Mouse (Mus musculus): ENCODE data around the gene Slc22a22. TPM values are rescaled to one million over a fixed set of nuclear protein-coding genes. Genes with fewer than 3 reads are reported as not detected.
"Not testable (repeated sequence)": the region's sequence is repeated elsewhere in the genome, so short reads cannot be mapped to it uniquely, and the experiment has no call there.

Gene Slc22a22
- polyA plus RNA-seq, 1 experiment from 2014 or later = not detected

DNA sequence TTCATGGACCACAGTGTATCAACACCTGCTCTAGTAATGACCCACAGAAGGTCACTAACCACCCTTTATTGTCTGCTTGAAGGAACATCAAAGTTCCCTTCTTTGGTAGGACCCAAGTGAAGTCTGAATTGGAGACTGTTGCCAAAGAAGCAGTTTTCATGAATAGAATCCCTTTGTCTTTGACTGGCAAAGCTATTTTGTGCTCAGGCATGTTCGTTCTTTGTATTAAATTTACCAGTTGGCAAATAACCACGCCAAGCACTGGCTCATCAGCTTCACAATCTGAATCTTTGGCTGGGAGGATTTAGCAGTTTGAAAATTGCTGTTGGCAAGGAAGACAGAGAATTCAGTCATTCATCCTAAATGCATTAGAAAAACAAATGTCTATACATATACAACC is 160.9 kb downstream of the Slc22a22 start:
- Histone ChIP-seq H3K27me3 (ENCODE audit: control insufficient read depth, insufficient read depth, low read depth, low read length) (no peaks in the 10 kb centered on the region), H3K27ac (ENCODE audit: low read length) (no peak overlapping the region), H3K36me3 (ENCODE audit: control insufficient read depth, insufficient read depth) (no peaks in the 10 kb centered on the region), H3K4me3 (ENCODE audit: low read depth, low read length) (no peak overlapping the region), H3K4me2 (ENCODE audit: low read depth, low read length) (no peak overlapping the region), H3K9me3 (replicated peaks; ENCODE audit: control insufficient read depth, low read length) (no peaks in the 10 kb centered on the region), H3K9ac (ENCODE audit: low read depth, low read length) (no peak overlapping the region), H3K4me1 (ENCODE audit: control insufficient read depth, low read depth, low read length) (no peaks in the 10 kb centered on the region)
- WGBS (ENCODE audit: insufficient replicate concordance) = 59% methylated on average over 2 of the region's 2 CpGs
- ATAC-seq (ENCODE audit: low read depth) = no peak

DNA sequence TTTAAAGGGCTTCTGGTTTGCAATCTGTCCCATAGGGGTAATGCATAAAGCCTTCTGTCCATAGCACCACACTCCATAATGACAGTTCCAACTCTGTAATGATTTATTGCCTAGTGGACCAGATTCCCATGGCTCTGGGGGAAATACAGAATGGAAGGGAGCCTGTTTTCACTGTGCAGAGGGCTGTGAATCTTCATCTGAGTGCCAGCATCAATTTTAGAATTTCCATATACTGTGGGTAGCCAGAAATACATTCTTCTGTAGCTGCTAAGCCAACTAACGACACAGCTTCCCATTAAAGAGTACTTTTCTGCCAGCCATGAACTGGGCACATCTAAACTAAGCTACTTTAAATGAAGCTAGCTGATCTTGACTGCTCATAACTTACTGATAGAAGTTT is 174.7 kb downstream of the Slc22a22 start:
- no peak overlapping the region for H3K4me2 ChIP-seq (ENCODE audit: low read depth, low read length)
- ATAC-seq (ENCODE audit: low read depth) = no peak
- H3K4me1 ChIP-seq (ENCODE audit: control insufficient read depth, low read depth, low read length) = no peaks in the 10 kb centered on the region
- no peaks in the 10 kb centered on the region for H3K36me3 ChIP-seq (ENCODE audit: control insufficient read depth, insufficient read depth)
- no peak overlapping the region for H3K9ac ChIP-seq (ENCODE audit: low read depth, low read length)
- no peaks in the 10 kb centered on the region for H3K27me3 ChIP-seq (ENCODE audit: control insufficient read depth, insufficient read depth, low read depth, low read length)
- H3K4me3 ChIP-seq (ENCODE audit: low read depth, low read length) = no peak overlapping the region
- H3K9me3 ChIP-seq (replicated peaks; ENCODE audit: control insufficient read depth, low read length) = no peaks in the 10 kb centered on the region
- WGBS (ENCODE audit: insufficient replicate concordance) = 39% methylated on average over 1 of the region's 1 CpGs
- no peak overlapping the region for H3K27ac ChIP-seq (ENCODE audit: low read length)

DNA sequence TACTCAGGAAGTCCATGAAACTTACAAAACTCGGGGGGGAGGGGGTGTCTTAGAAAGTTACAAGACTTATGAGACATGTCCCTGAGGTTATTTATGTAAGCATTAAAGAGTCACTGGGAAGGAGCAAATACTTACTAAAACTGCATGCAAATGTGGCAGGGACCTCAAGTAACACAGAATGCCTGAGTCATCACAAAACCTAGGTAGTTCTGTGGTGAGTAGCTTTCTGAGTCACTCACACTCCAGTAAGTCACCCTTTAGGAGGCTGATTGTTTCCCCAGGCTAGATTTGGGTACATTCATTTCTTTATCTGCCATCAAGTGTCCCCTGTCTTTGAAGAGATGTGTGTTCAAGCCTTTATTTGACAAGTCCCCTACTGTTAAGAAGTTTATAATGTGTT is 198.9 kb downstream of the Slc22a22 start:
- Histone ChIP-seq H3K4me3 (ENCODE audit: low read depth, low read length) (no peak overlapping the region), H3K9ac (ENCODE audit: low read depth, low read length) (no peak overlapping the region), H3K27ac (ENCODE audit: low read length) (no peak overlapping the region), H3K4me1 (ENCODE audit: control insufficient read depth, low read depth, low read length) (no peaks in the 10 kb centered on the region), H3K27me3 (ENCODE audit: control insufficient read depth, insufficient read depth, low read depth, low read length) (no peaks in the 10 kb centered on the region), H3K4me2 (ENCODE audit: low read depth, low read length) (no peak overlapping the region), H3K9me3 (replicated peaks; ENCODE audit: control insufficient read depth, low read length) (no peaks in the 10 kb centered on the region), H3K36me3 (ENCODE audit: control insufficient read depth, insufficient read depth) (no peaks in the 10 kb centered on the region)
- no peak for ATAC-seq (ENCODE audit: low read depth)
- WGBS (ENCODE audit: insufficient replicate concordance) = 36% methylated on average over 1 of the region's 1 CpGs

DNA sequence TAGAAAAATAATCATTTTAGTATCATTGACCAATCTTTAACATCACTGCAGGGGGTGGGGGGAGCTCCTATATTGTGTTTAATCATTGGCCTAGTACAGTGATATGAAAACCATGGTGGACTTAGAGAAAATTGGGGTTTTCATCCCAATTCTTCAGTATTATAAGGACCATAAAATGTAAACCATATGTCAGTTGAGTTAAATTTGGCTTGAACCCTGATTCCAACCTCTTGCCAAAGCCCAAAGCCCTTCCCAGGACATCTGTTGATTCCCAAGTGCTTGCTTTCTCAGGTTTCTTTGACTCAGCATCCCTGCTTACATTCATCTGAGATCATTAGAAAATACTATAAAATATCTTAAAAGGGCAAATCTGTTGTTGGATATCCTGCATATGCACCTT is 201.0 kb downstream of the Slc22a22 start:
- no peaks in the 10 kb centered on the region for H3K36me3 ChIP-seq (ENCODE audit: control insufficient read depth, insufficient read depth)
- no peak for ATAC-seq (ENCODE audit: low read depth)

DNA sequence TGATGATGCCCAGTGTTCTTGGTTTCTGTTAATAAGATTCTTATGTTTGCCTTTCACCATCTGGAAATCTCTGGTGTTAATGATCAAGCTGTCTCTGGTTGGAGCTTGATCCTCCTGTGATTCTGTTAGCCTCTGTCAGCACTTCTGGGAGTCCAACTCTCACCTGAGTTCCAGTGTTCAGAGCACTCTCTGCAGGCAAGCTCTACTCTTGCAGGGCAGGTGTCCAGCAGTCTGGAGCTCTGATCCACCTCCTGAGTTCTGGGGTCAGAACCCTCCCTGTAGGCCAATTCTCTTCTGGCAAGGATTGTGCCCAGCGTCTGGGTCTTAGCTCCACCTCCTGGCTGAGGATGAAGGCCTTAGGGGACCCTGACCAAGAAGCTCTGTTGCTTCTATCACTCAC is 237.4 kb downstream of the Slc22a22 start:
- H3K27me3 ChIP-seq (ENCODE audit: control insufficient read depth, insufficient read depth, low read depth, low read length); H3K4me3 ChIP-seq (ENCODE audit: low read depth, low read length); H3K36me3 ChIP-seq (ENCODE audit: control insufficient read depth, insufficient read depth); ATAC-seq (ENCODE audit: low read depth); H3K9ac ChIP-seq (ENCODE audit: low read depth, low read length); H3K4me2 ChIP-seq (ENCODE audit: low read depth, low read length); H3K27ac ChIP-seq (ENCODE audit: low read length); H3K4me1 ChIP-seq (ENCODE audit: control insufficient read depth, low read depth, low read length); H3K9me3 ChIP-seq (replicated peaks; ENCODE audit: control insufficient read depth, low read length): not testable (repeated sequence)
- whole genome bisulfite sequencing (ENCODE audit: insufficient replicate concordance) = 76% methylated on average over 1 of the region's 1 CpGs

More for the DNA sequence above, 201.0 kb downstream of the Slc22a22 start:
- H3K4me3 ChIP-seq (ENCODE audit: low read depth, low read length) = no peak overlapping the region
- no peaks in the 10 kb centered on the region for H3K27me3 ChIP-seq (ENCODE audit: control insufficient read depth, insufficient read depth, low read depth, low read length)
- H3K9ac ChIP-seq (ENCODE audit: low read depth, low read length) = no peak overlapping the region
- H3K27ac ChIP-seq (ENCODE audit: low read length) = no peak overlapping the region
- H3K4me1 ChIP-seq (ENCODE audit: control insufficient read depth, low read depth, low read length) = no peaks in the 10 kb centered on the region
- no peak overlapping the region for H3K4me2 ChIP-seq (ENCODE audit: low read depth, low read length)
- H3K9me3 ChIP-seq (replicated peaks; ENCODE audit: control insufficient read depth, low read length) = no peaks in the 10 kb centered on the region

DNA sequence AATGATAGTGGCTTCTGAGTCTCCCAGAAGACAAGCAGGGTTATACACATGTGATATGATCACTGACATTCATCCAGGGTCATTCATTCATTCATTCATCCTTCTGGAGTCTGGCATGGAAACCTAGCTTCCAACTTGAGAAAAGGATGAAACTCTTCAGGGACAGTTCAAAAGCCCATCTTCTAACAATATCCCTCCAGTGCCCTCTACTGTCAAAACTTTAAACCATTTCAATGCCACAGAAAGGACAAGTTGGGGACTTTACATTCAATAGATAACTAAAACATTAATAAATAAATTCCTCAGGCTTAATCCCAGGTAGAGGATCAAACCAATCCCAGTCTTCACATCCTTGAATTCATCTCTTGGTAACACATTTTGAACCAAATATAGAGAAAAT is 247.0 kb downstream of the Slc22a22 start:
- no peak overlapping the region for H3K4me2 ChIP-seq (ENCODE audit: low read depth, low read length)
- ATAC-seq (ENCODE audit: low read depth) = no peak
- no peaks in the 10 kb centered on the region for H3K36me3 ChIP-seq (ENCODE audit: control insufficient read depth, insufficient read depth)
- H3K4me1 ChIP-seq (ENCODE audit: control insufficient read depth, low read depth, low read length) = no peaks in the 10 kb centered on the region
- H3K27me3 ChIP-seq (ENCODE audit: control insufficient read depth, insufficient read depth, low read depth, low read length) = no peaks in the 10 kb centered on the region
- H3K4me3 ChIP-seq (ENCODE audit: low read depth, low read length) = no peak overlapping the region
- H3K9ac ChIP-seq (ENCODE audit: low read depth, low read length) = no peak overlapping the region
- H3K9me3 ChIP-seq (replicated peaks; ENCODE audit: control insufficient read depth, low read length) = no peaks in the 10 kb centered on the region
- no peak overlapping the region for H3K27ac ChIP-seq (ENCODE audit: low read length)

DNA sequence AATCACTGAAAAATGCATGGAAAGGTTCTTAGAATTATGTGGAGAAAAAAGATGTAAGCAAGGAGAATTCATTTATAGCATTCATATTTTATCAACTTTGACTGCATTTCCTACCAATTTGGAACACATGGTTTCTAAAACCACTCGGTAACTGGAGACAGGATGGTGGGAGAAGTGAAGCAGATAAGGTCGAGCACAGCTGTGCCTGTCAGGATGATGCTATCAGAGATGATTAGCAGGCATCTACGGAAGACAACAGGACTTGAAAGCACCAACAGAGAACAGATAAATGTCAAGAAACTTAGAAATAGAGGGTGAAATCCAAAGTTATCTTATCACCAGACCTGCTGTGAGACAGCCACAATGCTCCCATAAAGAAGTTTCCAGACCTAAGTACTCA is 272.1 kb downstream of the Slc22a22 start:
- WGBS (ENCODE audit: insufficient replicate concordance) = 15% methylated on average over 3 of the region's 3 CpGs
- H3K27ac ChIP-seq (ENCODE audit: low read length) = no peak overlapping the region
- H3K36me3 ChIP-seq (ENCODE audit: control insufficient read depth, insufficient read depth) = no peaks in the 10 kb centered on the region
- ATAC-seq (ENCODE audit: low read depth) = no peak
- H3K4me3 ChIP-seq (ENCODE audit: low read depth, low read length) = no peak overlapping the region
- no peak overlapping the region for H3K4me2 ChIP-seq (ENCODE audit: low read depth, low read length)
- H3K27me3 ChIP-seq (ENCODE audit: control insufficient read depth, insufficient read depth, low read depth, low read length) = no peaks in the 10 kb centered on the region
- H3K9ac ChIP-seq (ENCODE audit: low read depth, low read length) = no peak overlapping the region
- H3K9me3 ChIP-seq (replicated peaks; ENCODE audit: control insufficient read depth, low read length) = no peaks in the 10 kb centered on the region
- no peaks in the 10 kb centered on the region for H3K4me1 ChIP-seq (ENCODE audit: control insufficient read depth, low read depth, low read length)

DNA sequence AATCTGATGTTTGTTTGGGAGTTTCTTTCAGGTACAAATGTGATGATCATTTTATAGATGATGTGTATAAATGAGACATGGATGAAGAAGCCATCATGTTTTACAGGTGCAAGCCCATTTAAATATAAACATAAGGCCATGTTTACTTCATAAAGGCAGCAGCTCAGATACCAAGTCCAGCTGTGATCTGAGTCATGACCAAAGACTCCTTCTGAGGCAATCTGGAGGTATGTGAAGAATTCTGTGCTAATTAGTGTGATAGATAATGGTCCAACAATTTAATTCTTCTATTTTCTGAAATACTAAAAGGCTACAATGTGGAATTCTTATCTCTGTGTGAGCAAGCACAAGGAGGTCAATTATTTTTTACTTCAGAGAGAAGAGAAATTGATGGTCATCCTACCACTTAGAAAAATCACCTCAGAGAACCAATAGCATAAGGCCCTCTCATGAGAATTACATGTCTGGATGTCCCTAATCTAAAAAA is 272.9 kb downstream of the Slc22a22 start:
- no peak overlapping the region for H3K4me3 ChIP-seq (ENCODE audit: low read depth, low read length)
- H3K27ac ChIP-seq (ENCODE audit: low read length) = no peak overlapping the region
- H3K4me1 ChIP-seq (ENCODE audit: control insufficient read depth, low read depth, low read length) = no peaks in the 10 kb centered on the region
- H3K27me3 ChIP-seq (ENCODE audit: control insufficient read depth, insufficient read depth, low read depth, low read length) = no peaks in the 10 kb centered on the region
- no peaks in the 10 kb centered on the region for H3K9me3 ChIP-seq (replicated peaks; ENCODE audit: control insufficient read depth, low read length)
- H3K36me3 ChIP-seq (ENCODE audit: control insufficient read depth, insufficient read depth) = no peaks in the 10 kb centered on the region
- no peak overlapping the region for H3K9ac ChIP-seq (ENCODE audit: low read depth, low read length)
- H3K4me2 ChIP-seq (ENCODE audit: low read depth, low read length) = no peak overlapping the region
- ATAC-seq (ENCODE audit: low read depth) = no peak

Data from liver, embryonic 16.5 days (tissue).